Mouse (Mus musculus): Measurements from ENCODE around the gene Twf2.

The Twf2 gene

GRCm38 (mm10) chr9:106179454-106179853 lies 23.5 kb upstream of the Twf2 start:
- DNase-seq, result no peak

GRCm38 (mm10) chr9:106179964-106180363 lies 22.9 kb upstream of the Twf2 start:
- no peak for DNase-seq

- DNase-seq, result no peak
Observed at GRCm38 (mm10) chr9:106182146-106182545, 20.8 kb upstream of the Twf2 start.

GRCm38 (mm10) chr9:106183996-106184395 lies 18.9 kb upstream of the Twf2 start:
- DNase-seq, result no peak

- DNase-seq, result no peak
Observed at GRCm38 (mm10) chr9:106191355-106191754, 11.6 kb upstream of the Twf2 start.

- DNase-seq, result no peak
Observed at GRCm38 (mm10) chr9:106192024-106192423, 10.9 kb upstream of the Twf2 start.

GRCm38 (mm10) chr9:106192998-106193397 lies 9.9 kb upstream of the Twf2 start:
- DNase-seq, result no peak

GRCm38 (mm10) chr9:106193930-106194807 lies 8.7 kb upstream of the Twf2 start:
- DNase-seq, result no peak

- no peak for DNase-seq
Observed at GRCm38 (mm10) chr9:106195693-106196092, 7.2 kb upstream of the Twf2 start.

GRCm38 (mm10) chr9:106197081-106197713 lies 5.7 kb upstream of the Twf2 start:
- peak in 1 of 2 experiments; percentile 20 for DNase-seq

GRCm38 (mm10) chr9:106197732-106198131 lies 5.2 kb upstream of the Twf2 start:
- peak in 1 of 2 experiments; percentile 22 for DNase-seq

- DNase-seq, result peak; percentile 88 to 91
Observed at GRCm38 (mm10) chr9:106198962-106199458, 3.9 kb upstream of the Twf2 start.

- peak in 1 of 2 experiments; percentile 21 for DNase-seq
Observed at GRCm38 (mm10) chr9:106199535-106200272, 3.2 kb upstream of the Twf2 start, which contains the start of gene Ppm1m. Gene Ppm1m (minus strand): TSS chr9:106199746.

GRCm38 (mm10) chr9:106201895-106202294 lies 1.0 kb upstream of the Twf2 start:
- DNase-seq, result peak in 1 of 2 experiments; percentile 10

GRCm38 (mm10) chr9:106203990-106204851 lies 1.3 kb downstream of the Twf2 start:
- DNase-seq, result peak; percentile 44 to 45

- no peak for DNase-seq
Observed at GRCm38 (mm10) chr9:106205713-106206290, 2.9 kb downstream of the Twf2 start.

GRCm38 (mm10) chr9:106206515-106206914 lies 3.6 kb downstream of the Twf2 start:
- no peak for DNase-seq

GRCm38 (mm10) chr9:106208181-106208580 lies 5.3 kb downstream of the Twf2 start:
- no peak for DNase-seq

- no peak for DNase-seq
Observed at GRCm38 (mm10) chr9:106209954-106210353, 7.0 kb downstream of the Twf2 start.

GRCm38 (mm10) chr9:106210853-106211609 lies 8.1 kb downstream of the Twf2 start:
- DNase-seq, result no peak
